In the genomic region with DNA sequence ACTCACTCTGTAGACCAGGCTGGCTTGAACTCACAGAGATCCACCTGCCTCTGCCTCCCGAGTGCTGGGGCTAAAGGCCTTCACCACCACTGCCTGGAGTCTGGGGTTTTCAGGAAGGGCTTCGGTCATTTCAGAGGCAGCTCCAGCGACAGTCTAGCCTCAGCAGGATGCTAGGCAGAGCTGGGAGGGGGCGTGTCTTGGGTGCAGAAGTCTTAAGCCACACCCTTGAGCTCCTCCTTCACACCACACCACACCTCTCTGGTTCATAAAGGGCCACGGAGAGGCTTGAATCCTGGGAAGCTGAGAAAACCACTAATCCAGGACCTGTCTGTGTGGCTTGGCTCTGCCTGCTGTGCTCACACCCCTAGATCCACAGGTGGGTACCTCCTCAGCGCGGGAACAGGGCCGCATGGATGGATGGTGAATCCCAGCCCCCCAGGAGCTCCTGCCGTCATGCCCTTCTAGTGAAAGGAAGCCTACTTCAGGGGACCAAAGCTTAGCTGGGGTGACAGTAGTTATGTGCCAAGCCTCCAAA, we compare ENCODE assay signal across 8 mouse cellular contexts. TPM values are rescaled to one million over a fixed set of nuclear protein-coding genes. Genes with fewer than 3 reads are reported as not detected.
DNase-seq lines count a peak whose midpoint lies in the region; ATAC-seq and TF ChIP-seq lines count a peak whose summit lies in the region.

A gene (plus strand): TSS at position 293 of the 535 bp plus-strand sequence.

- peak; percentile 48 for ATAC-seq in lung, postnatal 0 days
- peak; percentile 81; the same call in 1 of the 2 replicates for ATAC-seq in stomach, embryonic 16.5 days (ENCODE audit: insufficient read depth, low FRiP score)

- H3K4me3 ChIP-seq in spleen, adult 2 months (ENCODE audit: extremely low read depth, insufficient read depth, insufficient read length), result no peak within 1 kb of the TSS
- H3K4me3 ChIP-seq in cortical plate, adult 2 months (ENCODE audit: insufficient read depth, low read length), result no peak within 1 kb of the TSS
- H3K4me3 ChIP-seq in lung, postnatal 0 days (ENCODE audit: low read depth, low read length), result no peak within 1 kb of the TSS
- peak within 1 kb of the TSS; percentile 10; the same call in 1 of the 2 replicates for H3K4me3 ChIP-seq in stomach, embryonic 16.5 days (replicated peaks; ENCODE audit: low read length)

- DNase-seq in spleen, adult 2 months (ENCODE audit: low read depth in 1 of 2, low spot score in 2 of 2), result no peak
- DNase-seq in spleen, adult 18-20 months, result no peak
- no peak for DNase-seq in heart, adult 8-10 months (ENCODE audit: low spot score)
- DNase-seq in kidney, postnatal 25 days, result peak; percentile 34 to 60
- peak; percentile 84 for DNase-seq in lung, postnatal 0 days (ENCODE audit: low spot score)
- no peak for DNase-seq in cerebellum, postnatal 25 days

- TF ChIP-seq EP300 in lung, postnatal 0 days (IDR thresholded peaks at IDR 0.05), result no peak

- H3K36me3 ChIP-seq in spleen, adult 2 months (ENCODE audit: control insufficient read depth, insufficient read depth, low read length), result no peaks in the 10 kb centered on the region
- H3K36me3 ChIP-seq in lung, postnatal 0 days (ENCODE audit: insufficient read depth, low read length), result no peaks in the 10 kb centered on the region
- no peaks in the 10 kb centered on the region for H3K36me3 ChIP-seq in stomach, embryonic 16.5 days (ENCODE audit: control insufficient read depth, insufficient read depth, low read length)

- no peak within 1 kb of the TSS for H3K27ac ChIP-seq in spleen, adult 2 months (ENCODE audit: insufficient read depth, low read length)
- no peak within 1 kb of the TSS for H3K27ac ChIP-seq in cortical plate, adult 2 months (ENCODE audit: insufficient read depth, low read length)
- H3K27ac ChIP-seq in lung, postnatal 0 days (ENCODE audit: low read length), result no peak within 1 kb of the TSS
- peak within 1 kb of the TSS; percentile 66 for H3K27ac ChIP-seq in stomach, embryonic 16.5 days (ENCODE audit: low read length)

- no peak within 1 kb of the TSS for H3K4me2 ChIP-seq in lung, postnatal 0 days (replicated peaks; ENCODE audit: low read depth, low read length)
- 0 out of 2 replicates have a peak within 1 kb of the TSS, but pooled peaks have one; percentile 2 for H3K4me2 ChIP-seq in stomach, embryonic 16.5 days (ENCODE audit: low read depth, low read length)

- no peak for TF ChIP-seq POLR2A in spleen, adult 2 months (IDR thresholded peaks at IDR 0.05; ENCODE audit: low read depth, low read length)
- no peak for TF ChIP-seq POLR2A in cortical plate, adult 2 months (IDR thresholded peaks at IDR 0.05; ENCODE audit: extremely low read depth, insufficient read depth, low read length)

- TF ChIP-seq CTCF in spleen, adult 2 months (IDR thresholded peaks at IDR 0.05; ENCODE audit: extremely low read depth, insufficient read depth, insufficient read length, insufficient replicate concordance), result no peak
- no peak for TF ChIP-seq CTCF in cortical plate, adult 2 months (IDR thresholded peaks at IDR 0.05; ENCODE audit: extremely low read depth, insufficient read depth, low read length)
- no peak for TF ChIP-seq CTCF in lung, postnatal 0 days (IDR thresholded peaks at IDR 0.05)

- 40% methylated on average over 9 of the region's 9 CpGs for WGBS in spleen, adult 2 months
- WGBS in lung, postnatal 0 days, result 26% methylated on average over 9 of the region's 9 CpGs
- 24% methylated on average over 9 of the region's 9 CpGs for WGBS in stomach, embryonic 16.5 days

- no peaks in the 10 kb centered on the region for H3K9me3 ChIP-seq in lung, postnatal 0 days (ENCODE audit: low read length)
- H3K9me3 ChIP-seq in stomach, embryonic 16.5 days (replicated peaks; ENCODE audit: control insufficient read depth, low read length), result 0 out of 2 replicates have a peak, but pooled peaks cover 5% of the 10 kb centered on the region

- peaks cover 1% of the 10 kb centered on the region; the same call in 1 of the 2 replicates for H3K4me1 ChIP-seq in spleen, adult 2 months (ENCODE audit: control insufficient read depth, insufficient read depth, insufficient read length)
- H3K4me1 ChIP-seq in cortical plate, adult 2 months (ENCODE audit: control insufficient read depth, insufficient read depth, low read length), result 0 out of 2 replicates have a peak, but pooled peaks cover 4% of the 10 kb centered on the region
- no peaks in the 10 kb centered on the region for H3K4me1 ChIP-seq in lung, postnatal 0 days (ENCODE audit: insufficient read depth, low read depth, low read length)
- peaks cover 17% of the 10 kb centered on the region for H3K4me1 ChIP-seq in stomach, embryonic 16.5 days (ENCODE audit: control insufficient read depth, insufficient read depth, low read length)

- H3K27me3 ChIP-seq in spleen, adult 2 months (ENCODE audit: control insufficient read depth, insufficient read depth, low read length), result no peaks in the 10 kb centered on the region
- H3K27me3 ChIP-seq in lung, postnatal 0 days (replicated peaks; ENCODE audit: insufficient read depth, low read length), result no peaks in the 10 kb centered on the region
- H3K27me3 ChIP-seq in stomach, embryonic 16.5 days (ENCODE audit: control insufficient read depth, insufficient read depth, low read length), result no peaks in the 10 kb centered on the region

- H3K9ac ChIP-seq in lung, postnatal 0 days (replicated peaks; ENCODE audit: low read depth), result no peak within 1 kb of the TSS
- H3K9ac ChIP-seq in stomach, embryonic 16.5 days (ENCODE audit: low read length), result no peak within 1 kb of the TSS; the same call in 1 of the 2 replicates

RNA-seq across cellular contexts. Expression of the gene that starts here (rescaled TPM):
- polyA plus RNA-seq in spleen, adult 2 months (2012; rRNA removed), result 50.8 and 56.2 TPM in 2 replicates
- 92.8 and 98.0 TPM in 2 replicates for polyA plus RNA-seq in cortical plate, adult 2 months (2012; rRNA removed)
- total RNA-seq in heart, adult 8-10 months (2022), result 10 to 100 TPM; 71.5 to 84.8 (median 75.1) TPM
- polyA plus RNA-seq in lung, postnatal 0 days (2015; fragmentation: Nextera tagmentation; extraction: Ambion mirVana), result 130 and 135 TPM in 2 replicates
- 136 and 177 TPM in 2 replicates for polyA plus RNA-seq in stomach, embryonic 16.5 days (2015; fragmentation: Nextera tagmentation; extraction: Ambion mirVana)

Comparison
In these comparisons a context has a peak if more than half of its experiments do, and no peak if none do; other contexts are left out.
1. DNase-seq: peak in kidney, postnatal 25 days (2 of 2) and lung, postnatal 0 days (single experiment); none in spleen, adult 2 months (0 of 2), spleen, adult 18-20 months (0 of 2), heart, adult 8-10 months (single experiment) and cerebellum, postnatal 25 days (0 of 2).